Mouse (Mus musculus) thymus, postnatal 0 days (tissue): Measurements from ENCODE around the gene Cpeb3. TPM values are rescaled to one million over a fixed set of nuclear protein-coding genes. Genes with fewer than 3 reads are reported as not detected.
"Not testable (repeated sequence)": the region's sequence is repeated elsewhere in the genome, so short reads cannot be mapped to it uniquely, and the experiment has no call there.

Source experiments
- DNase-seq: peaks from one replicate; pipeline ENCODE4 v3.0.0-alpha.2; 2015; ENCODE audit warnings: low spot score
- polyA plus RNA-seq: library from polyadenylated mRNA; unstranded; fragments of >200 nt; fragmentation: Nextera tagmentation; extraction: Ambion mirVana; gene quantifications from 2 replicates; pipeline ENCODE4 v1.2.1, GENCODE M21; 2015

The Cpeb3 gene
- polyA plus RNA-seq, 1 experiment from 2014 or later, result 1.1 TPM

- DNase-seq, result no peak
Observed at GRCm38 (mm10) chr19:37156770-37157336, 51.5 kb downstream of the Cpeb3 start.

GRCm38 (mm10) chr19:37156040-37156439, 52.4 kb downstream of the Cpeb3 start:
- DNase-seq, result no peak

GRCm38 (mm10) chr19:37147145-37147544, 61.3 kb downstream of the Cpeb3 start:
- DNase-seq, result no peak

- DNase-seq, result no peak
Observed at GRCm38 (mm10) chr19:37145846-37146245, 62.6 kb downstream of the Cpeb3 start.

GRCm38 (mm10) chr19:37145401-37145800, 63.0 kb downstream of the Cpeb3 start:
- no peak for DNase-seq

- DNase-seq, result no peak
Observed at GRCm38 (mm10) chr19:37141623-37142022, 66.8 kb downstream of the Cpeb3 start.

GRCm38 (mm10) chr19:37137133-37137532, 71.3 kb downstream of the Cpeb3 start:
- no peak for DNase-seq

GRCm38 (mm10) chr19:37135459-37135858, 72.9 kb downstream of the Cpeb3 start:
- DNase-seq, result not testable (repeated sequence)

GRCm38 (mm10) chr19:37133666-37134065, 74.7 kb downstream of the Cpeb3 start:
- no peak for DNase-seq

GRCm38 (mm10) chr19:37131660-37132059, 76.7 kb downstream of the Cpeb3 start:
- no peak for DNase-seq

GRCm38 (mm10) chr19:37128461-37128860, 79.9 kb downstream of the Cpeb3 start:
- no peak for DNase-seq

GRCm38 (mm10) chr19:37127018-37127567, 81.3 kb downstream of the Cpeb3 start:
- no peak for DNase-seq

- no peak for DNase-seq
Observed at GRCm38 (mm10) chr19:37124961-37125360, 83.4 kb downstream of the Cpeb3 start.

GRCm38 (mm10) chr19:37119281-37119680, 89.1 kb downstream of the Cpeb3 start:
- no peak for DNase-seq

GRCm38 (mm10) chr19:37115824-37116223, 92.6 kb downstream of the Cpeb3 start:
- no peak for DNase-seq

- no peak for DNase-seq
Observed at GRCm38 (mm10) chr19:37115374-37115773, 93.0 kb downstream of the Cpeb3 start.

- DNase-seq, result no peak
Observed at GRCm38 (mm10) chr19:37111831-37112230, 96.6 kb downstream of the Cpeb3 start.

GRCm38 (mm10) chr19:37110494-37110893, 97.9 kb downstream of the Cpeb3 start:
- DNase-seq, result no peak

GRCm38 (mm10) chr19:37109853-37110252, 98.5 kb downstream of the Cpeb3 start:
- DNase-seq, result no peak

GRCm38 (mm10) chr19:37100689-37101088, 107.7 kb downstream of the Cpeb3 start:
- no peak for DNase-seq

GRCm38 (mm10) chr19:37095666-37096330, 112.6 kb downstream of the Cpeb3 start:
- no peak for DNase-seq

GRCm38 (mm10) chr19:37093181-37093580, 115.2 kb downstream of the Cpeb3 start:
- no peak for DNase-seq
